Mouse (Mus musculus) heart, adult 9 months (tissue): ENCODE data around the gene Zfp362.

Source experiments
- DNase-seq, 2 experiments: peaks; one replicate each; pipeline ENCODE4 v3.0.0; 2022; ENCODE audit warnings: low spot score in 2 of 2

The Zfp362 gene

DNA sequence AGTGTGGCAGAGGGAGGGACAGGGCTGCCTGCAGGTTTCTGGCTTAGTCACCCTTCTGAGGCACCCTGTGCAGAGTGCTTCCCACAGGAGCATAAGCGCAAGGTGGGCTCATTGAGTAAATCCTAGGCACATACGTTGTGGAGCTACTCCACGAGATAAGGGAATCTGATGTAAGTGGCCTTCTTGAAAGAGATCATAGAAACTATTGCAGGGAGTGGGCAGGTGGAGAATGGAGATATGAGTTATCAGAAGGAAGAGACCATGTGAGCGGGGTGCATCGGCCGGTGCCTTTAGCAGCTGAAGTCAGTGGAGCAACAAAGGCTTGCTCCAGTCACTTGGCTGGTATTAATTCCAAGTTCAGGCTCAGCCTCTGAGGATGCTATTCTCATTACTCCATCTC is 45.8 kb downstream of the Zfp362 start:
- DNase-seq = no peak

DNA sequence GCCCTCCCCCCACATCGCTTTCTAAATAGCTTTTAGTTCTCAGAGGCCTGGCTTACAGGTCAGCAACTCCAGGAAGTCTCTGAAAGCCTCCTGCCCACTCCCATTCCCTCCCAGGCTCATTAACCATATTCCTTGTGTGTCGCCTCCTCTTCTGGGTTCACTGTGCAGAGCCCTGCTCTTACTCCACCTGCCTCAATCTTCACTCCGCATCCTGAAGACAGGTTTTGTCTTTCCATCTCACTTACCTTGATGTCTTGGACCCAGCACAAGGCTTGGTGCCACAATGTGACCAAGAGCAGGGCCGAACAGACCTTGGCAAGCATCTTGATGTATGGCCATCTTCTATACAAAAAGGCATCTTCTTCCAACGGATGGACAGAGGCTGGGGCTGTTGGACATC is 46.6 kb downstream of the Zfp362 start:
- no peak for DNase-seq

DNA sequence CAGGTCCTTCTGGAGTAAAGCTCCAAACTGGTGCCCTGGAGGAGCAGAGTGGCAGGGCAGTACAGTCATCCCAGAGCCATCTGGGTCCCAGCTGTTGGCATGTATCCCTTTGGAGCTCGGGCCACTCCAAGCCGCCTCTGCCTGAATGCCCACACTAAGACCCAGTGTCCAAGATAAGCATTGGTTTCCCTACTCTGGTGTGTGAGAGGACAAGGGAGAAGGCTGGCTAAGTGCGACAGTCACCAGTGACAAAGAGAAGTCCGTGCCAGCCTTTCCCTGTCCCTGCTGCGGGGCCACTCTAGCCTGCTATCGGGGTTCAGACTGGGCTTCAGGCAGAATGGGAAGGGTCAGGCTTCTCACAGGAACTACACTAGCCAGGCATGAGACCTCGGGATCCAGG is 49.9 kb downstream of the Zfp362 start:
- DNase-seq = no peak

DNA sequence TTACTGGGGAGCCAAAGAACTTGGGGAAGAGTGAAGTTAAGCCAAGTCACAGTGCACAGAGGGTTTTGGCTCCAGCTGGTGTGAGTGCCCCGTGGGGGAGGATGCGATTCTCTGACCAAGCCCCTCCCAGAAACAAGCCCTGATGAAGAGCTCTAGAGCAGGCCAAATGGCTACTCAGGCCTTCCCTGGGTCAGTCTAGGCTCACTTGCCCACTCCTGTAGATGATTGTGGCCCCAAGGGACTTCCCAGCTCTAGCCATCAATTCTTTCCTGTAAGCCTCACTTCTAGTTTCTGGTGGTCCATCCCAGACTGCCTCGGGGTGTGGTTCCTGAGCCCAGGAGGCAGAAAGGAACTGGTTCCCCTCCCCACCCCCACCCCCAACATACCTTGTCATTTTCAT is 50.8 kb downstream of the Zfp362 start, which contains the start of gene A3galt2:
Gene A3galt2, plus strand, starts transcription at position 301 of the 400 bp plus-strand sequence.
- no peak for DNase-seq

DNA sequence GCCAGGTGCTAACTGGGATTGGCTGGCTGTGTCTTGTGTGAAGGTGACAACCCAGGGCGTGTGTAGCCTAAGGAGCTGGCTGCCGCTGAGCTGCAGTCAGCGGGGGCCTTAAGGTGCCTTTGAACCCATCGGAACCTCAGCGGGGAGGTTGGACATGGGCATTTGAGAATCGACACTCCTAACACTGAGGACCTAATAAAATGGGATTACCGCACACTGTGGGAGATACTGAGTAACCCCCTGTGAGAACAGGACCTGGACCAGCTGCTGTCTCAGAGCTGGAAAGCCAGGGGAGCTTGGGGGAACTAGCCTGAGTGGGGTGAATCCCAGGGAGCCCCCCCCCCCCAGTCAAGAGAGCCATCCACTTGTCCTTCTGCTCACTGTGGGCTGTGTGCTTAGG is 52.3 kb downstream of the Zfp362 start:
- no peak for DNase-seq

DNA sequence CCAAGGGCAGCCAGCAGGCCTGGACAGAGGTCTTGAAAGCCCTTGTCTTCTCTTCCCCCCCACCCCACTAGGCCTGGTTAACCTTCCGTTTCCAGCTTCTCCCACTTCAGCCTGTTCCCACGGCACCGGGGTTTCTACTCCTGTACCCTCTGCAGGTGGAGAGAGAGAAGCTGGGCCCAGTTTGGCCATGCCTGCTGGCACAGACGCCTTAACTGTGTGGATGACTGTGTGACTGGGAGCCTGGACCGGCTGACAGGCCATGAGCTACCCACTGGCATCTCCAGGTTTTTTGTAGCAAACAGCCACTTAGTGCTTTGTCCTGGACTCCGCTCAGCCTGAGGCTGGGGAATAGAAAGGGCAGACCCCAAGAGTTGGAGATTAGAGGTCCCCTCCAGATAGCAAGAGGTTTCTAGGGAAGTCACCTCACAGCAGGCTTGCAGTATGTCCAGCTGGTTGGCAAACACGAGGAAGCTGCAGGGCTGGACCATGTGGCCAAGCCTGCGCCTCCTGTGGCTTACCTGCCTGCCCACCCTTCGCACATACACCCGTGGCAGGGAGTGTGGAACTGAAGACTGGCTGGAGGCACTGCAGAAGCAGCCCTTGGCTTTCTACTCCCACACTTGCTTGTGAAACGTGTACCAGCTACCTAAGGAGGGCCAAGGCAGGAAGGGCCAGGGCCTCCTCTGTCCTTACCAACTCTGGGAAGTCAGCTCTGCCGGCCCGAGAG is 53.7 kb downstream of the Zfp362 start:
- DNase-seq = no peak

DNA sequence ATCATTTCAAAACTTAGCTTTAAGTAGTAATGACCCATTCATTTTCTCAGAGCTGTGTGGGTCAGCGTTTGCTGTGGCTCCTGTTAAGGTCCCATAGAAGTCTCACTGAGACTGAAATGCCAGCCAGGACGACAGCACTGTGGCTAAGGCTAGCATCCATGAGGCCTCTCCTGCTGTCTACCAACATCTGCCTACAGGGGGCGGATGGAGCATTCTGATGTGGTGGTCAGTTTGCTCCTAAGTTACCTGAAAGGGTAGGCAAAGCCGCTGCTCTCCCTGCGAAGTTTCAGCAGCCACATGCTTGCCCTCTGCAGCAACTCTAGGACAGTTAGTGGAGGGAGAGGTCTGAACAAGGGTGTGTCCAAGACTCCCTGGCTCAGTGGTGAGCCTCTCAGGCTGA is 54.8 kb downstream of the Zfp362 start:
- DNase-seq = no peak

DNA sequence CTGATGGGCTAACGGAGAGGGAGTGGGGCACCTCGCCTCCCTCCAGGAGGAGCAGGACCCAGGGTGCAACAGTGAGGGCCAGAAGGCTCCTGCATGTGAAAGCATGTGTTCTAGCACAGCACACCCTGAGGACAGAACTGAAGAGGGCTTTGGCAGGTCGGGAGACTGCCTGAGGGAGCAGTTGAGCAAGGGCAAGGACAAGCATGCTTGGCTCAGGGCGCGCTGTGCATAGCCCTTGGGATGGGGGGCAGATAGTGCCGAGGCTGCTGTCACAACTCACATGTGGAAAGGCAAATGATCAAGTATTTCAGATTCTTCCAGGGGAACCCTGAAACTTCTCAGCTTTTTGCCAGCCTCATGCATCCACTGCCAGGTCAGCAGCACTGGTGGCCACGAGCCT is 57.5 kb downstream of the Zfp362 start:
- no peak for DNase-seq

DNA sequence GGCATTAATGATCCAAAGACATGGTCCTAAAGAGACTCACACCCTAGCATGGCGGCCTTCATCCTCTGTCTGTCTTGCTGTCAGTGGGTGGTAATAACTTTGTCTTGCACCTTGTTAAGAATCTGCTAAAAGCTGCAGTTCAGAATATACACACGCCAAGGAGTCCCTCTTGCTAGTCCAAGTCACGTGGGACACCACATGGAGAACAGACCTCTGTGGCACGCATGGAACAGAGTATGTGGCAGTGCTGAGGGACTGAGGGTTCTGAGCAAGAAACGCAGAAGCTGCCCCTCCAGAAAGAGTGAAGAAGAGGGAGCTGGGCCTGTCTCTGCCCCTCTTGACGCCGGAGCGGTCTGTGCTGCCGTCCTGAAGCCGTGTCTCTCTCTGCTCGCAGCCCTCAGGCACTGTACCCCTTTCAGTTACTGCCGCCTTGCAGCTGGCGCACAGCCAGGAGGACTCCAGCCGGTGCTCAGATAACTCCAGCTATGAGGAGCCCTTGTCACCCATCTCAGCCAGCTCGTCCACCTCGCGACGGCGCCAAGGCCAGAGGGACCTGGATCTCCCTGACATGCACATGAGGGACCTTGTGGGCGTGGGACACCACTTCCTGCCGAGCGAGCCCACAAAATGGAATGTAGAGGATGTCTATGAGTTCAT is 58.1 kb downstream of the Zfp362 start:
- DNase-seq = no peak

DNA sequence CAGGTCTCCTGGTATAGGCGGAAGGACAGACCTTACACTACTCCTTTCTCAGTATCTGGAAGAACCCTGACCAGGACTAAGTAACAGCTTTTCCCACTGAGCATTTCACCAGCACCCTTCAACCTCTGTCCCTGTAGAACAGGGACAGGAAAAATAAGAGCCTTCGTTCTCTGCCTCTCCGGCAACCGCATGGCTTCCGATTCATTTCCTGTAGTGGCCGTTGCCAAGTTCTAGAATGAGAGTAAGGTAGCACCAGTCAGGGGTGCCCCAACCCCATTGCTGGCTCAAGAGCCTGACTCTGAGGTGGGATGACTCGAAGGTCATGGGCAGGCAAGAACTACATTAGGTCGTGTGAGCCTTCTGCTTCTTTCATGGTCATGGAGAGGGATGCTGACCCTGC is 60.7 kb downstream of the Zfp362 start:
- DNase-seq = no peak

DNA sequence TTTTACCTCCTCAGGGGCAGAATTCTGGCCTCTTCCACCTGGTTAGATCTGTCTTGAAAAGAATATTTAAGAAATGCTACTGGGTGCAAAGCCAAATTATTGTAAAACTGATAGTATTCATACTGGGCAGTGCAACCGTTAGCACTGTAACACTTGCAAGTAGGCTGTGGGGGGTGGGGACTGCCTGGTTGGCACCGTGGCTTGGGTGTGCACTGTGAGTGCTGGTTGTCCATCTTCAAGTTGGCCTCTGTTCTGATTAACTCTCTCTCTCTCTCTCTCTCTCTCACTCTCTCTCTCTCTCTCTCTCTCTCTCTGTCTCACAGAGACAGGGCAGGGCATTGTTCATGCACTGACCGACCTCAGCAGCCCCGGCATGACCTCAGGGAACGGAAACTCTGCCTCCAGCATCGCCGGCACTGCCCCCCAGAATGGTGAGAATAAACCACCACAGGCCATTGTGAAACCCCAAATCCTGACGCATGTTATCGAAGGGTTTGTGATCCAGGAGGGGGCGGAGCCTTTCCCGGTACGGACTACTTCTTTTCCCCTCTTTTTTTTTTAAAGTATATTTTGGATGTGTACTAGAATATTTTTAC is 62.7 kb downstream of the Zfp362 start:
- DNase-seq = no peak

DNA sequence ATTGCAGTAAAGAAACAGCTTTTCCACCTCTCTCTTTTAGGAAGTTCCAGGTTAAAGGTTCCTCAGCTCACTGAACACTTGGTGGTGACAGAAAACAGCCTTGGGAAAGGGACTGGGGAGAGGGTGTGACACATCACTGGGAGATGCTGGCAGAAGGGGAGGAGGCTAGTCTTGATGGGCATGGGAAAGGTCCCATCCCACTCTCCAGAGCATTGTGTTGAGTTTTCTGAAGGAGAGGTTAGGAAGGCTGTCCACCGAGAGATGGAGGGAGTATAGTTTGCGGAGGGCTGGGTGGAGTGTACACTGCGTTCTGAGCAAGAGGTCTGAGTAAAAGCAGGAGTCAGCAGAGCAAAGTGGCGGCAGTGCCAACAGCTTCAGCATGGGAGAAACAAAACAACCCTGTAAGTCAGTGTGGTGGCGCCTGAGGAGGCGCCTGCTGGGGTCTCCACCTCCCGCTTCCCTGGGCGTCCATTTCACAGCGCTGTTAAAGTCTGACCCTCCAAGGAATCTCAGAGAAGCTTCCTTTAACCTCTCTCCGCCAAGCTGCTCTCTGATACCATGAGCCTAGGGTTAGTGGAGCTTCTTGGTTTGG is 63.4 kb downstream of the Zfp362 start:
- DNase-seq = no peak

DNA sequence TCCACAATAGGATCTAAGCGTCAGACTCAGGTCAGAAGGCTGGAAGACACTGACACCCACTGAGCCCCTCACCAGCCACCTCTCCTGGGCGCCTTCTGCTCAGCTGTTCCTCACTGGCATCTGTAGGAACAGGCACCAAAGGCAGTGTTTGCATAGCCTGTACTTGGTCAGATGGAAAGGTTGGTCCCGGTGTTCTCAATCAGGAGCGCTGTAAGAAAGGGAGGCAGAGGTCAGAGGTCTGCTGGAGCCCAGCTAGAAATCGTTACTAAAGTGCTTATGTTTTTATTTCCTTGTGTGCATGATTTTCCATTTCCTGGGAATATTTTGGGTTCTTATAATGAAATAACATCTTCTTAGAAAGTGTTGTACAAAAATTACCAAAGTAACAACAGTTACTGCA is 63.9 kb downstream of the Zfp362 start:
- DNase-seq = no peak

DNA sequence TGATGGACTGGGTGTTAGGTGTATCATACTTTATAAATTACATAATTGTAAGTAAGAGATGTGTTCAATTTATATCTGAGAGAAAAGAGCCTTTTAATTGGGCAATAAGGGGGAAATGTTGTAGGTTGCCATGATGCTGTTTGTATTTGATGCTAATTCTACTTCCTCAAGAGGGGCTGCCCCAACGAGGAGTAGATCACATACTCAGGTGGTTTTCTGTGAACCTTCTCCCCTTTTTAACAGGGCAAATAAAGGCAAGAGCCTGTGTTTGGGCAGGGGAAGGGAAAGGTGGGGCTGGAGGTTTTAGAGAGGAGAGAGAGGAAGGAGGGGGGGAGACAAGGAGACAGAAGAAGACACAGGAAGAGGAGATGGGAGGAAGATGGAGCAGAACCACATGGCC is 65.0 kb downstream of the Zfp362 start:
- no peak for DNase-seq

DNA sequence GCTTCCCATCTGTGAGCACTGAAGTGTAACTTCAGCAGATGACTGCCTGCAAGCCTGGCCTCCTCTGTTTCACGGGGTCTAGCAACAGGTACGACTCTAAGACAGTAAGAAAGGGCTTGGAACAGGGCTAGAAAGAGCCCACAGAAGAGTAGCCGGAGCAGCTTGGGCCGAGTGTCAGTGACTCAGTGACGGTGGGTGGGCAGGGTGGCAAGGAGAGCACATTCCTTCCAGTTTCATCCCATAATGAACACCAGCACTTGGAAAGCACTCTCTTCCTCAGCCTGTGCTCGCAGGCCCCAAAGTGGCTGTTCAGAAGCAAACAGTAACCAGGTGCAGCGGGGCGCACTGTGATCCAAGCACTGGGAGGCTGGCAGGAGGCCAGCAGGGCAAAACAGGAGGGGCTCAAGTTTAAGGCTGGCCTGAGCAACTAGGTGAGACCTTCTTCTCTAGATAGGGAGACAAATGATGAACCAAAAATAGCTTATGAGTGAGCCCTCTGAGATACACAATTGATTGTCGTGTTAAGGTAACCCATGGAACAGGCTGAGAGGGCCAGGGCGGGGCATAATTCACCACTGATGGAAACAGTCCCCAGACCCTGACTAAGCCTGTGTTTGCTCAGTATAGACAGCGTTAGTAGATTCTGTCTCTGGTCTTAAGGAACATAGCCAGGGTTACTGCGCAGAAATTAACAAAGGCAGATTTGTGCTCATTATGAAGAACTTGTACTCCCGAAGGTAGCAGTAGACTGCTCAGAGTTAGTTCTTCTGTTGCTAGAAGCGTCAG is 67.8 kb downstream of the Zfp362 start:
- DNase-seq = no peak

DNA sequence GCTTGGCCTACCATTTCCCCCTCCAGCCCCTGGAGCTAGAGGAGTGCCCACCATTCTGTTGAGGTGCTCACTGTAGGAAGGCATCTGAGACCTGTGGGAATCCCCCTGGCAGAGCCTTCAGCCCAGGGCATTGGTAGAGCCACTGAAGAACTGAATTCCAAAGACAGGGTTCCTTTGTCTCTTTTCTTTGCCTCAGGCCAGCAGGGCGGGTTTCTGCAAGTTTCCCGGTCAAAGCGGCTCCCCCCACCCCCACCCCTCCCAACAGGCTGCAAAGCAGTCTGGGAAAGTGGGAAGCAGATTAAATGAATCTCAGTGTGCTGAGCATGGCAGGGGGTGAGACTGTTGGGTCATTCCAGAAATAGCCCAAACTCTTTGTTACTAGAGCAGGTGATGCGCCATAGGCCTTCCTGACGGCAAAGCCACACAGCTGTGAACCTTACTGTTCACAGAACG is 68.7 kb downstream of the Zfp362 start:
- no peak for DNase-seq

DNA sequence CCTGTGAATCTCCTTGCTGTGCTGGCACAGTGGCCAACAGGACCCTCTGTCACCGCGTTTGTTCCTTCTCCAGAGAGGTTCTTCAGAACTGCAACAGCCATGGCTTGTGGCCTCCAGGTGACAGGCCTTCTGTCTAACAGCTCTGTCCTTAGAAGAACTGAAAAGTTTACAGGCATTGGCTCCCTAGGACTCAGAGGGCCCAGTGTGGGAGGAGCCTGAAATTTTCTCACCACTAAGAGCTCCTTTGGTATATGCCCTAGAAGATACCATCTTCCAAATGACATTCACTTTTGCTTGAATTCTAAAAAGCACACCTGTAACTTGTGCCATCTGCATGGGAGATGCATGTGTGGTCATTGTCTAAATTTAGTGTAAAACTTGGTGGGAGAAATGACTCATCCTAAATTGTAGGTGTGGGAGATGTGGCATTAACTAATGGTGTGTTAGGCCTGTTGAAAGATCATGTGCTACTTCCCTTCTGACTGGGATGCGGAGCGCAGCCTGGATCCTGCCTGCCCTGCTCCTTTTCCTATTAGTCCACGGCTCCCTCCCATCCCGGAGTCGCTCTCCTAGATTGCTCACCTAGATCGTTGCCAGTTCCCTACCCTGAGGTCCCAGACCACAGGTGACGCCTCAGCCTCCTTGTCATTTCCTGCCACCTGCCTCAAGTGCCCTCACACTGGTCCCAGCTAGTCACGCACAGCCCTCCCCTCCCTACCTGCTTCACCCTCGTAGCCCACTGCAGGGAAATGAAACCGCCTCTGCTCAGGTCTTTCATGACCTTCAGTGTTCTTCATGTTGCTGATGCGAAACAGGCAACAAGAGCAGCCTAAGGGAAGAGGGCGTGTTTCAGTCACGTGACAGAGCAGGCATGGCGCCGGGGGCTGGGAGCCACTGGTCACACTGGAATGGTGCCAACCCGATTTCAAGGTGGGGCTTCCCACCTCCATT is 70.8 kb downstream of the Zfp362 start:
- DNase-seq = peak in 1 of 2 experiments; percentile 32

DNA sequence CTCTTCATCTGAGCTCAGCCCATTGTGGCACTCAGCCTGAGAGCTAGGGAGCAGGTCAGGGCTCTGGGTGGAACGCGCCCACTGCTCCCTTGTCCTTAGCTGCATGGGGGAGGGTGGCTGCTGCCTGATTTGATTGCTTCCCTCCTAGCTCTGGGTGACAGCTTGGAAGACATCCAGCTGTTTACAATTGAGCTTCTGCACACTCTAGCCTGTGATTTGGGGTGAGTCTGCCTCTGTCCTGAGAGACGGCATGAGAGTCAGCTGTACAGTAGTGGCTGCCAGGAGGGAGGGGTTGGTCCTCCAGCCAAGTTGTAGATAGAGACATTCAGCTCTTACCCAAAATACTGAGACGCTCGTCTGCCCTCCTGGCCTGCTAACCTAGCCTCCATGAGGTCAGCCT is 71.6 kb downstream of the Zfp362 start:
- DNase-seq = peak; percentile 84 to 89

DNA sequence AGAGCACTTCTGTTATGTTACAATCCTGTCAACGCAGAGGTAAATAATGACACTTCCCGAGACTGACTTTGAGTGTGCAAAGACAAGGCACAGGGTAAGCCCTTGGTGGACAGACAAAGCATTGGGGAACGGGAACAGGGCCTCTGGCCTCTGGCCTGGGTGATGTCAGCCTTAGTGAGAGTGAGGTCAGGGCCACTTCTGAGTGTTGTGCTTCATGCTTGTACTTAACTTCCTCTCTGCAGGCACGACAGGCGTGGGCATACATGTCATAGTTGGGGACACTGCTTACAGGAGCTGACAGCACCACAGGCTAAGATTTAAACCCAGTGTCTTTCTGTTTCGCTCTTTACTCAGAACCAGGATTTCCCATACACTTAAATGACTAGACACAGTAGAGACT is 72.3 kb downstream of the Zfp362 start:
- DNase-seq = peak; percentile 22 to 47

DNA sequence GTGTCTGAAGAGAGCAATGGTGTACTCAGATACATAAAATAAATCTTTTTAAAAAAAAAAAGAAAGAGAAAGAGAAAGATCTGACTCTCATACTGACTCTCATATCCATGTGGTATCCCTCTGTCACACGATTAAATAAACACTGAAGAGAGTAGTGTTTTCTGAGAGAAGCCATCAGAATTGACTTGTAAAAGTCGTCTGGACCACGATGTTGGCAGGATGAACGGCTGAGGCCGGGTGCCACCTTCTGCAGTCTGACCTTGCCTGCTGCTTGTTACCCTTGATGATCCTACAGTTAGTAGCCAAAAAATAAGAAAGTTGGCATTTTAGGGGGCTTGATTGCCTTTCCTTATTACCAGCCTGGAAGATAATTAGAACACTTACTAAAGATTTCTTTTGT is 73.1 kb downstream of the Zfp362 start:
- no peak for DNase-seq

DNA sequence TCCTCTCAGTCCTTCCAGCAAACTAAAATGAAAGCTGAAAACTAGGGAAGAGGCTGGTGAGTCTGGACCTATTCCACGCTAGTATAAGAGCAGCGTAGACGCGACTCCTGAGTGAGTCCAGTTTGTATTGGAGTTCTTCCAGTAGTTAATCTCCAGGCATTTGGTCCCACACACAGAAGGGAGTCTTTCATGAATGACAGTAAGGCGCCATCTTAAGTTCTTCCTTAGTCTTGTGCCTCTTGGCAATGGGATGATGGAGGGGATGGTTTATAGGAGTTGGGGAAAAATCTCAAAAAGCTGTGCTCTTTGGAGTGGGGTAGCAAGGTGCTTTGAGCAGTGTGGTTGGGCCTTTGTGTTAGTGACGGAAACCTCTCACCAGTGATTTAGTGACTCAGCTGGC is 75.6 kb downstream of the Zfp362 start:
- DNase-seq = no peak
